Mouse (Mus musculus) bone marrow macrophage, adult 2 months (primary cell): ENCODE data around the gene Bicc1. TPM values are rescaled to one million over a fixed set of nuclear protein-coding genes. Genes with fewer than 3 reads are reported as not detected.

Experiments
- H3K27ac ChIP-seq: 2 replicates; pipeline ENCODE4 v1.5.1; 2012; ENCODE audit warnings: low read depth, low read length; ENCODE audit not compliant: insufficient read depth
- H3K4me1 ChIP-seq: 2 replicates; pipeline ENCODE4 v1.6.1; 2012; ENCODE audit warnings: low read length; ENCODE audit not compliant: control insufficient read depth, insufficient read depth
- H3K4me3 ChIP-seq: 2 replicates; pipeline ENCODE4 v1.5.1; 2012; ENCODE audit warnings: mild to moderate bottlenecking, low read length, moderate library complexity; ENCODE audit not compliant: insufficient read depth
- CTCF ChIP-seq: IDR thresholded peaks from 2 replicates; pipeline ENCODE4 v1.5.1; 2012; ENCODE audit warnings: low read depth, mild to moderate bottlenecking, low read length, moderate library complexity
- POLR2A ChIP-seq: IDR thresholded peaks from 2 replicates; pipeline ENCODE4 v1.6.1; 2012; ENCODE audit warnings: mild to moderate bottlenecking, low read depth, low read length, borderline replicate concordance
- polyA plus RNA-seq: library from polyadenylated mRNA; stranded (reverse); fragments of >200 nt; gene quantifications from 2 replicates; pipeline ENCODE4 v1.2.4, GENCODE M21; 2012; ENCODE audit not compliant: missing spikeins, insufficient read depth, insufficient read length

Gene Bicc1
- polyA plus RNA-seq, 1 experiment, result 0.27 TPM

GRCm38 (mm10) chr10:71007956-71008355, 151.5 kb downstream of the Bicc1 start:
- TF ChIP-seq CTCF (no peak), POLR2A (no peak)
- no peak overlapping the region for H3K4me3 ChIP-seq
- H3K4me1 ChIP-seq, result no peaks in the 10 kb centered on the region
- H3K27ac ChIP-seq, result no peak overlapping the region

GRCm38 (mm10) chr10:71007516-71007915, 152.0 kb downstream of the Bicc1 start:
- TF ChIP-seq CTCF (no peak), POLR2A (no peak)
- H3K4me1 ChIP-seq, result no peaks in the 10 kb centered on the region

DNA sequence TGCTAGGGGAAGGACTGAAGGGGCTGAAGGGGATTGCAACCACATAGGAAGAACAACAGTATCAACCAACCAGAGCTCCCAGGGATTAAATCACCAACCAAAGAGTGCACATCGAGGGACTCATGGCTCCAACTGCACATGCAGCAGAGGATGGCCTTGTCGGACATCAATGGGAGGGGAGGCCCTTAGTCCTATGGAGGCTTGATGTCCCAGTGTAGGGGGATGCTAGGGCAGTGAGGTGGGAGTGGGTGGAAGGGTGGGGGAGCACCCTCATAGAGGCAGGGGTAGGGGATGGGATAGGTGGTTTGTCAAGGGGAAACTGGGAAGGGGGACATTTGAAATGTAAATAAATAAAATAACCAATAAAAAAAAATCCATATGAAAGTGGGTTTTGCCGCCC, 152.5 kb downstream of the Bicc1 start:
- Histone ChIP-seq H3K4me3 (no peak overlapping the region), H3K4me1 (no peaks in the 10 kb centered on the region), H3K27ac (no peak overlapping the region)
- TF ChIP-seq CTCF (no peak), POLR2A (no peak)

More at GRCm38 (mm10) chr10:71007516-71007915, 152.0 kb downstream of the Bicc1 start:
- H3K4me3 ChIP-seq, result no peak overlapping the region
- no peak overlapping the region for H3K27ac ChIP-seq

GRCm38 (mm10) chr10:71002871-71003270, 156.6 kb downstream of the Bicc1 start:
- Histone ChIP-seq H3K4me3 (no peak overlapping the region), H3K27ac (no peak overlapping the region), H3K4me1 (no peaks in the 10 kb centered on the region)
- no peak for TF ChIP-seq CTCF
- no peak for TF ChIP-seq POLR2A

DNA sequence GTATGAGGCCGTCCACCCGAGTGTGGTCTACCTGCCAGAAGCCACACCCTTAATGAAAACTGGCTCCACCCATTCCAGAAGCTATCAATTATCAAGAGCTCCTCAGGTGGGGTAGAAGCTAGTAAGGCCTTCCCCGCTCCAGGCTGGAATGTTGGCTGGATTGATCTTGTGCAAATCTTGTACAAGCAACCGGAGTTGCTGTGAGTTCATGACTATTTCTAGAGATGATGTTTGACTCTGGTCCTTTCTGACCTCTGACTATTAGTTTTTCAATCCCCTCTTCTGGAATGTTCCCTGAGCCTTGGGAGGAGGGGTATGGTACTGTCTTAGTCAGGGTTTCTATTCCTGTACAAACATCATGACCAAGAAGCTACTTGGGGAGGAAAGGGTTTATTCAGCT, 157.3 kb downstream of the Bicc1 start:
- no peak for TF ChIP-seq POLR2A
- no peak for TF ChIP-seq CTCF
- Histone ChIP-seq H3K27ac (no peak overlapping the region), H3K4me1 (no peaks in the 10 kb centered on the region), H3K4me3 (no peak overlapping the region)

DNA sequence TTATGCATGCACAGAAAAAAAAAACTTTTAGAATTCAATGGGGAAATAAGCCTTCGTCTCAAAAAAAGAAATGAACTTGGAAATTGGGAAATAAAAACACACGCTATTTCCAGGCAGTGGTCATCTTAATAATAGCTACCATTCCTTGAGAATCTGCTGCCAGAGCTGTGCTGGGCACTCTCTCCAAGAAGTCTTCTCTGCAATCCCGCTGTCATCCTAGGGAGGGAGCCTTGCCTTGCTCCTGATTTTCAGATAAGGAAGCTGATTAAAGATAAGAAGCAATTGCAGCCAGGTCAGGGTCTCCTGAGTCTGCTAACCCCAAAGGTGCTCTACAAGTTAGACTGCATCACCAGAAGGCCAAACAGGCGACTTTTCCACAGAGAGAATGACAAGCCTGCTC, 161.4 kb downstream of the Bicc1 start:
- Histone ChIP-seq H3K4me1 (no peaks in the 10 kb centered on the region), H3K4me3 (no peak overlapping the region), H3K27ac (no peak overlapping the region)
- TF ChIP-seq CTCF, result no peak
- TF ChIP-seq POLR2A, result no peak

DNA sequence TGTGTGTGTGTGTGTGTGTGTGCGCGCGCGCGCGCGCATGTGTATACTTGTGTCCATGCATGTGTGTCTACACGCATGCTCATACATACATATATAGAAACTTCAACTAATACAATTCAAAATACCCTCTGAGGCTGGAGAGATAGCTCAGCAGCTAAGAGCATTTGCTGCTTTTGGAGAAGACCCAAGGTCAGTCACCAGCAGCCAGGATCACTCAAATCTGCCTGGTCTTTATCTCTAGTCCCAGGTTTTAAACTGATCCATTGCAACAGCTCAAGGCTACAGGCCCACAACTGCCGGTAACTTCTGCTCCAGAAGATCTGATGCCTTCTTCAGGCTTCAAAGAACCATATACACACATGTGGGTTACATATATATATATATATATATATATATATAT, 163.4 kb downstream of the Bicc1 start:
- Histone ChIP-seq H3K27ac (no peak overlapping the region), H3K4me3 (no peak overlapping the region), H3K4me1 (no peaks in the 10 kb centered on the region)
- no peak for TF ChIP-seq POLR2A
- TF ChIP-seq CTCF, result no peak

- H3K27ac ChIP-seq, result no peak overlapping the region
- no peak for TF ChIP-seq CTCF
- no peak for TF ChIP-seq POLR2A
Observed at GRCm38 (mm10) chr10:70994135-70994497, 165.4 kb downstream of the Bicc1 start.

DNA sequence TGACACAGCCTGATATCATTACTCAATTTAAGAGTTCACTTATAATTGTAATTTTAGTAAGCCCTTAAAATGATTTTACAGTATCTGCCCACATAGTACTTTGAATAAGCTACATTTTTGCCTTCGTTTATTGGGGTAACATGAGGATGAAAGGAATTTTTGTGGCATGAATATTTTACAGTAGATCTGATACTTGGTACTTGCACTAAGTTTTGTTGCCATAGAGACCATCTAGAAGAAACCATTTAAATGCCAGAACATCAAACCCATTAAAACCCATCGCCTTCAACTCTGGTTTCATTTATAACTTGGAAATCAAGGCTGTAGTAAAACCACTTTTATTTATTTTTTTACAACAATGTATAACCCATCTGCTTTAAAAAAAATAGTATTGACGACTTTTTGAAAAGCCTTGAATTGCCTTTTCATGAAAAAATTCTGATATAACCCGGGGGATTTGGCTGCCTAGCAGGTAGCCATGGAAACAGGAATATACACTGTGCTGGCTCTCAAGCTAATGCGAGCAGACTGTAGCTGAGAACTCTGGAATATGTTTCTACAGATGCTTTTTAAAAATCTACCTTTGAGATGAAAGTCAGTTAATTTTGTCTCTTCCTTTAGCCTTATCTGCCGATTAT, 165.9 kb downstream of the Bicc1 start:
- TF ChIP-seq CTCF (no peak), POLR2A (no peak)
- Histone ChIP-seq H3K4me1 (no peaks in the 10 kb centered on the region), H3K27ac (no peak overlapping the region), H3K4me3 (no peak overlapping the region)

More at GRCm38 (mm10) chr10:70994135-70994497, 165.4 kb downstream of the Bicc1 start:
- Histone ChIP-seq H3K4me3 (no peak overlapping the region), H3K4me1 (no peaks in the 10 kb centered on the region)

GRCm38 (mm10) chr10:70987396-70987795, 172.1 kb downstream of the Bicc1 start:
- H3K4me3 ChIP-seq, result no peak overlapping the region
- no peak overlapping the region for H3K27ac ChIP-seq
- H3K4me1 ChIP-seq, result no peaks in the 10 kb centered on the region
- TF ChIP-seq POLR2A (no peak), CTCF (no peak)

GRCm38 (mm10) chr10:70983036-70983670, 176.3 kb downstream of the Bicc1 start:
- H3K4me3 ChIP-seq, result no peak overlapping the region

More at GRCm38 (mm10) chr10:70983036-70983670, 176.3 kb downstream of the Bicc1 start:
- TF ChIP-seq CTCF (no peak), POLR2A (no peak)
- no peaks in the 10 kb centered on the region for H3K4me1 ChIP-seq
- no peak overlapping the region for H3K27ac ChIP-seq
